Mouse (Mus musculus): ENCODE results near the gene Itpkb.

DNA sequence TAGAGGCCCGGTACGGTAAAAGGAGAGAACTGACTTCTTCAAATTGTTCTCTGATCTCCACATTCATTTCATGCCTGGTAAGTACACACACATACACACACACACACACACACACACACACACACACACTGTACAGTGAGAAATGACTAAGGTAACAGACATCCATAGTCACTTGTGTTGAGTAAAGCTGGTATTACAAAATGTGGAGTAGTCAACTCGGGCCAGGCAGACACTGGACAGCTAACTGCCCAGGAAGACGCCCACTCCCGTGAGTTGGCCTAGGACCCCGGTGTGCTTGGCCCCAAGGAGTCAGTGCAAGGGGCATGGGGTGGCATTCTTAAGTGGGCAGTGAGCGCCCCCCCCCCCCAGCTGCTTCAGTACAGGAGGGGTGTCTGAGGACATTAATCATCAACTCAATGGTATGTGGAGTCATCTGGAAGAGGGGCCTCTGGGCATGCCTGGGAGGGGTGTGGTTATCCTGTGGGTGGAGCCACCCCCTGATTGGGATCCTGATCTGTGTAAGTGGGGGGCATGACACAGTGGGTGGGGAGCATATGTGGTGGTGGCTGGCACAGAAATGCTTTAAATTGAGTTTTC is 41.3 kb upstream of the Itpkb start:
- TF ChIP-seq CTCF (IDR thresholded peaks at IDR 0.05; ENCODE audit: low read depth, low read length) (no peak), POLR2A (IDR thresholded peaks at IDR 0.05; ENCODE audit: insufficient read depth, low read length) (no peak)
